Mouse (Mus musculus): ENCODE measurements at regions not wholly inside any gene's neighbourhood (a gene's known extent, or its start where the extent isn't known, plus 50 kb on each side); places are given as distances from the start of the nearest gene placed in this dataset.

DNA sequence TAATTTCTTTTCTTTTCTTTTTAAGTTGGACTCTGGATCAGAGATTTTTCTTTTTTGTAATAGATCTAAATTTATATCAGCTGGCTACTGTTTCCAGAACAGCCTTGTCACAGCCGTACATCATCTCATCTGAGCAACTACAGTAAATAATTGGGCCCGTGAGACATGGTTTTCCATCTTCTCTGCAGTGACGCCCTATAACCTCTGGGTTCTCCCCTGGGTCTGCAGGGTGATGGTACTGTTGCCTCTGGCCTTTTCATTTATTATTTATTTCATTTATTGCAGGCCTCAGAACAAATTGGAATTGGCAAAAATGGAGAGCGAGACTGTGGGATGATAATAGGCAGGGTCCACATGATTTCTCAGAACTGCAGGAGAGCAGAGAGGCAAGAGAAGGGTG lies 406.3 kb upstream of the Fam92a start:
- Histone ChIP-seq H3K4me1 (ENCODE audit: control insufficient read depth, insufficient read depth, low read length) (no peaks in the 10 kb centered on the region), H3K36me3 (ENCODE audit: control insufficient read depth, insufficient read depth, low read length) (no peaks in the 10 kb centered on the region), H3K4me2 (ENCODE audit: low read depth, low read length) (no peak overlapping the region), H3K27ac (replicated peaks; ENCODE audit: low read depth, low read length) (no peak overlapping the region), H3K4me3 (ENCODE audit: low read depth, low read length) (no peak overlapping the region), H3K27me3 (replicated peaks; ENCODE audit: control insufficient read depth, insufficient read depth, low read length) (no peaks in the 10 kb centered on the region), H3K9me3 (ENCODE audit: control insufficient read depth, low read length) (no peaks in the 10 kb centered on the region), H3K9ac (ENCODE audit: low read depth, low read length) (no peak overlapping the region)
- no peak for ATAC-seq (ENCODE audit: low read depth)
- no peak for DNase-seq (ENCODE audit: low spot score)
- 76% methylated on average over 4 of the region's 4 CpGs for WGBS

DNA sequence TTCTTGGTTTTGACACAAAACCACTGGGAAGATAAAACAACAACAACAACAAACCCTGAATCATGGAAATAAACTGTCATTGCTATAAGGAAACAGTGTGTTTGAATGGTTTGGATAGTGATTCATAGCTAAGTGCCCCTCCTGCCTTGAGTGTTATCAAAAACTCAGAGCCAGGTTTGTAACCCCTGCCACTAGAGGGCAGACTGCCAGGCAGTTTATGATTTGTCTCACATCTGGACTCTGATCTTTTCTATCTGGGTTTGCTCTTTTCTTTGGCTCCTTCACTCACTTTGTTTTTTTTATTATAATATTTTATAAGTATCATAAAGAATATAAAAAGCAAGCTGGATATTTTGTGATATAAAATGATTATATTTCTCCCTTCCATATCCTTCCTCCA lies 400.1 kb upstream of the Fam92a start:
- Histone ChIP-seq H3K4me3 (ENCODE audit: low read depth, low read length) (no peak overlapping the region), H3K27ac (replicated peaks; ENCODE audit: low read depth, low read length) (no peak overlapping the region), H3K27me3 (replicated peaks; ENCODE audit: control insufficient read depth, insufficient read depth, low read length) (no peaks in the 10 kb centered on the region), H3K9ac (ENCODE audit: low read depth, low read length) (no peak overlapping the region), H3K36me3 (ENCODE audit: control insufficient read depth, insufficient read depth, low read length) (no peaks in the 10 kb centered on the region), H3K4me2 (ENCODE audit: low read depth, low read length) (no peak overlapping the region), H3K4me1 (ENCODE audit: control insufficient read depth, insufficient read depth, low read length) (no peaks in the 10 kb centered on the region), H3K9me3 (ENCODE audit: control insufficient read depth, low read length) (no peaks in the 10 kb centered on the region)
- DNase-seq (ENCODE audit: low spot score) = no peak
- ATAC-seq (ENCODE audit: low read depth) = no peak

DNA sequence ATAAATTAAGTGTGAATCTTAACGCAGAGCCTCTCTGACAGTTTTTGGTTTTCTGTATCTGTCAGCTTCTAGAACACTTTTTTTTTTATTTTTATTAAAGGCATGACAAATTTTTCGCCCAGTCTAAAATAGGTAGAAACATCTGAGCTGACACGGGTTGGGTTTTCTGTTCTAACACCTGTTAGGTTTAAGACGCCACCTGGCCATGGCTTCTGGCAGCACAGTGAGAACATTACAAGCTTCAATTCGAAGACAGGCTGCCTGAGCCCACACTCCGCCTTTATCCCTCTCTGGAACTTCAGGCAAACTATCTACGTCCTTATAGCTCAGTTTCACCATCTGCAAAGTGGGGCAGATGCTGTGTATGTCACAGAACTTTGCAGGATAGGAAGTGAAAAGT lies 398.9 kb upstream of the Fam92a start:
- WGBS = 71% methylated on average over 7 of the region's 7 CpGs
- Histone ChIP-seq H3K27me3 (replicated peaks; ENCODE audit: control insufficient read depth, insufficient read depth, low read length) (no peaks in the 10 kb centered on the region), H3K36me3 (ENCODE audit: control insufficient read depth, insufficient read depth, low read length) (no peaks in the 10 kb centered on the region), H3K27ac (replicated peaks; ENCODE audit: low read depth, low read length) (no peak overlapping the region), H3K9ac (ENCODE audit: low read depth, low read length) (no peak overlapping the region), H3K4me1 (ENCODE audit: control insufficient read depth, insufficient read depth, low read length) (no peaks in the 10 kb centered on the region), H3K4me2 (ENCODE audit: low read depth, low read length) (no peak overlapping the region), H3K9me3 (ENCODE audit: control insufficient read depth, low read length) (no peaks in the 10 kb centered on the region), H3K4me3 (ENCODE audit: low read depth, low read length) (no peak overlapping the region)
- DNase-seq (ENCODE audit: low spot score) (no peak), ATAC-seq (ENCODE audit: low read depth) (no peak)

DNA sequence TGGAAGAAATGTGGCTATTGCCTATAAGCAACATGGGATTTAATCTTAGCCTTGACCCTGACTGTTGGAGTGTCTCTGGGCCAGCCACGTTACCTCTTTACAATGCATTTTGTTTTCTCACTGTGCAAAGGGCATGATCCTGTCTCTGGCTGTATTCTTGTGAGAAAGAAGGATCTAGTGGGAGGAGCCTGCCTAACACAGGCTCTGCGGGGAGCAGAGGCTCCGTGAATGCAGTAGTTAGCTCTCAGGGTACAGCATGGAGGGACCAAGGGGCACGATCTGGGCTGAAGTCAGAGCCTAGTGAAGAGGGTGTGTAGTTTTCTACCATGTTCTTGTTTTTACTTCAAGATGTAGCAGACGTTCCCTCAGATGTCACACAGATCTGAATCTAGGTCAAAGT lies 395.8 kb upstream of the Fam92a start:
- Histone ChIP-seq H3K4me1 (ENCODE audit: control insufficient read depth, insufficient read depth, low read length) (no peaks in the 10 kb centered on the region), H3K27ac (replicated peaks; ENCODE audit: low read depth, low read length) (no peak overlapping the region), H3K4me3 (ENCODE audit: low read depth, low read length) (no peak overlapping the region), H3K4me2 (ENCODE audit: low read depth, low read length) (no peak overlapping the region), H3K36me3 (ENCODE audit: control insufficient read depth, insufficient read depth, low read length) (no peaks in the 10 kb centered on the region), H3K27me3 (replicated peaks; ENCODE audit: control insufficient read depth, insufficient read depth, low read length) (no peaks in the 10 kb centered on the region), H3K9ac (ENCODE audit: low read depth, low read length) (no peak overlapping the region), H3K9me3 (ENCODE audit: control insufficient read depth, low read length) (no peaks in the 10 kb centered on the region)
- DNase-seq (ENCODE audit: low spot score) = no peak
- 37% methylated on average over 5 of the region's 5 CpGs for WGBS
- no peak for ATAC-seq (ENCODE audit: low read depth)

DNA sequence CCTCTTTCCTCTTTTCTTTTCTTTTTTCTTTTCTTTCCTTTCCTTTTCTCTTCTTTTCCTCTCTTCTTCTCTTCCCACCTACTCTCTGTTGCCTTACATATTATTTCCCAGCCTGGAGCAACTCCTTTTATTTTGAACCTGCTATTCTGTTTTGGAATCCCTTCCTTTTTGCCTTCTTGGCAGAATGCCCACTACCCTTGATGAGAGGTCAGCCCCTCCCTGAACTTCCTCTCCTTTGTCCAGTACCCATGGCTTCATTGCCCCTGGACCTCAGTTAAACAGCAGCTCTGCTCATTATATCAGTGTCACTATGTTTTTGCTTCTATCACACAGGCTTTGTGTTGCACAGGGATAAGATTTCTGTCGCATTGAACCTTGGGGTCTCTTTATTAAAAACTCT lies 391.2 kb upstream of the Fam92a start:
- Histone ChIP-seq H3K27me3 (replicated peaks; ENCODE audit: control insufficient read depth, insufficient read depth, low read length) (no peaks in the 10 kb centered on the region), H3K4me1 (ENCODE audit: control insufficient read depth, insufficient read depth, low read length) (no peaks in the 10 kb centered on the region), H3K9me3 (ENCODE audit: control insufficient read depth, low read length) (no peaks in the 10 kb centered on the region), H3K4me2 (ENCODE audit: low read depth, low read length) (no peak overlapping the region), H3K27ac (replicated peaks; ENCODE audit: low read depth, low read length) (no peak overlapping the region), H3K36me3 (ENCODE audit: control insufficient read depth, insufficient read depth, low read length) (no peaks in the 10 kb centered on the region), H3K4me3 (ENCODE audit: low read depth, low read length) (no peak overlapping the region), H3K9ac (ENCODE audit: low read depth, low read length) (no peak overlapping the region)
- ATAC-seq (ENCODE audit: low read depth) = no peak
- no peak for DNase-seq (ENCODE audit: low spot score)
- 65% methylated on average over 1 of the region's 1 CpGs for WGBS

DNA sequence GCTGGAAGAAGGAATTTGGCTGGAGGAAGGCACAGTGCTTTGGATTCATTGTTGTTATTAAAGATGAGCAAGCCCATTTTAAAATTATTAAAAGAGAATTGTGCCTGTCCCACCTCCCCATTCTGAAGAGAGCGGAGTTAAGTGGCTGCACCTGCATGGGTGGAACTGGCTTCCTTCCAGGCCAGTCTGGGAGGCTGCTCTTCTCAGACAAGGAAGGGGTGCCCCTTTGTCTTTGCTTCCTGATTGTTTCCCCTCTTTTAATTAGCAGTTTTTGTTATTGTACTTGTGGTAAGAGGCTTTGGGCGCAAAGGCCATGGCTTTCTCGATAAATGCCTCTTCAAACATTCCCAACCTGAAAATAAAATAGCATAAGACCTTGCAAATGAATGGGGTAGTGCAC lies 388.7 kb upstream of the Fam92a start:
- Histone ChIP-seq H3K4me3 (ENCODE audit: low read depth, low read length) (no peak overlapping the region), H3K4me2 (ENCODE audit: low read depth, low read length) (no peak overlapping the region), H3K4me1 (ENCODE audit: control insufficient read depth, insufficient read depth, low read length) (no peaks in the 10 kb centered on the region), H3K9me3 (ENCODE audit: control insufficient read depth, low read length) (no peaks in the 10 kb centered on the region), H3K36me3 (ENCODE audit: control insufficient read depth, insufficient read depth, low read length) (no peaks in the 10 kb centered on the region), H3K9ac (ENCODE audit: low read depth, low read length) (no peak overlapping the region), H3K27ac (replicated peaks; ENCODE audit: low read depth, low read length) (no peak overlapping the region), H3K27me3 (replicated peaks; ENCODE audit: control insufficient read depth, insufficient read depth, low read length) (no peaks in the 10 kb centered on the region)
- WGBS = 57% methylated on average over 3 of the region's 3 CpGs
- no peak for ATAC-seq (ENCODE audit: low read depth)
- DNase-seq (ENCODE audit: low spot score) = no peak

DNA sequence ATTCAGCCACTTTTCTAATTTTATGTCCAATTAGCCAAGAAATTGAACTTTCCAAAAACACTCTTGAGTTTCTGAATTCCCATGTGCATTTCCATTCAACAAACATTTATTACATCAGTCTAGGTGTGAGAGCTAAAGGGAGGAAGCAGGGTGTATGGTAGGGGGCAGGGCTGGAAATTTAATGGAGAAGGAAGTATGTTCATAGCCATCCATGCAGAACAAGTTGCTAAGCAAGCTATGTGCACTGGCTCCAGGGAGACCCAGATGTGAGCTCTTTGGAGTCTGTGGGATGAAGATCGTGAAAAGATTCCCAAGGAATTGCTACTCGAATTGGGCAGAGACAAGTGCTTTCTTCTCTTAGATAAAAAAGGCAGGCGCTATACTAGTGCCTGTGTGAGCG lies 388.2 kb upstream of the Fam92a start:
- DNase-seq (ENCODE audit: low spot score) (no peak), ATAC-seq (ENCODE audit: low read depth) (no peak)
- H3K9me3 ChIP-seq (ENCODE audit: control insufficient read depth, low read length) = no peaks in the 10 kb centered on the region
- no peak overlapping the region for H3K4me3 ChIP-seq (ENCODE audit: low read depth, low read length)
- no peaks in the 10 kb centered on the region for H3K27me3 ChIP-seq (replicated peaks; ENCODE audit: control insufficient read depth, insufficient read depth, low read length)
- 79% methylated on average over 4 of the region's 4 CpGs for WGBS
- H3K27ac ChIP-seq (replicated peaks; ENCODE audit: low read depth, low read length) = no peak overlapping the region
- no peaks in the 10 kb centered on the region for H3K36me3 ChIP-seq (ENCODE audit: control insufficient read depth, insufficient read depth, low read length)
- no peak overlapping the region for H3K9ac ChIP-seq (ENCODE audit: low read depth, low read length)
- no peaks in the 10 kb centered on the region for H3K4me1 ChIP-seq (ENCODE audit: control insufficient read depth, insufficient read depth, low read length)
- H3K4me2 ChIP-seq (ENCODE audit: low read depth, low read length) = no peak overlapping the region

DNA sequence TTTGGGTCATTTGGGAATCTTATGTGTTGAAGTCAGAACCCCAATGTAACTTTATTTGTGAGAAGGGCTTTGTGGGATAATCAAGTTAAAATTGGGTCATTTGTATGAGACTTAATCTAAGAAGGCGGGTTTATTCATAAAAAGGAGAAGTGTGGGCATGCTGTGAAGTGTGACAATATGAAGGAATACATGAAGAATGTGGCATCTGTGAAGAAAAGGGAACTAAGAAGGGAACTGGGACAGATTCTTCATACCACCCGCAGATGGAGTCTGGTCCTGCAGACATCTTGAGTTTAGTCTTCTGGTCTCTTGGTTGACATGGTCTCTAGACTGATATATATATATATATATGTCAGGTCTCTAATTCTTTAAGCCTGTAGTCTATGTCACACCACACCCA lies 385.3 kb upstream of the Fam92a start:
- no peak overlapping the region for H3K9ac ChIP-seq (ENCODE audit: low read depth, low read length)
- 84% methylated on average over 2 of the region's 2 CpGs for WGBS
- H3K27me3 ChIP-seq (replicated peaks; ENCODE audit: control insufficient read depth, insufficient read depth, low read length) = no peaks in the 10 kb centered on the region
- DNase-seq (ENCODE audit: low spot score) = no peak
- no peak for ATAC-seq (ENCODE audit: low read depth)
- H3K4me2 ChIP-seq (ENCODE audit: low read depth, low read length) = no peak overlapping the region
- H3K27ac ChIP-seq (replicated peaks; ENCODE audit: low read depth, low read length) = no peak overlapping the region
- H3K36me3 ChIP-seq (ENCODE audit: control insufficient read depth, insufficient read depth, low read length) = no peaks in the 10 kb centered on the region
- no peaks in the 10 kb centered on the region for H3K4me1 ChIP-seq (ENCODE audit: control insufficient read depth, insufficient read depth, low read length)
- H3K9me3 ChIP-seq (ENCODE audit: control insufficient read depth, low read length) = no peaks in the 10 kb centered on the region
- H3K4me3 ChIP-seq (ENCODE audit: low read depth, low read length) = no peak overlapping the region

DNA sequence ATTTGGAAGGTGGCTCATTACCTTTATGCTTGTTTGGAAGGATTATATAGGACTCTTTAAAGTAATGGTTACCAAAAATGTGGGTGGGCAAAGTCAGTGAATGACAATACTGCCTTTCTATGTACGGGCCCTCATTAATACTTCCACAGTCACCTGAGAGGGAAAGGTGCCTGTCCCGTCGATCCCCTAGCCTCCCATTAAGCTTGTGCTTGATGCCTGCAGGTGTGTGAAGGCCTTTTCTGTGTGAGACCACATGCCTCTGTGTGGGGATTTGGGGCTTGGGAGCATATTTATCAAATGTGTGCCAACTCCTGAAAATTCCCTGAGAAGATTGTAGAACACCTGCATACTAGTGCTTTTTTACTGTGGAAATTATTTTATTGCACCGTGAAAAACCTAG lies 377.4 kb upstream of the Fam92a start:
- H3K27ac ChIP-seq (replicated peaks; ENCODE audit: low read depth, low read length) = no peak overlapping the region
- no peaks in the 10 kb centered on the region for H3K9me3 ChIP-seq (ENCODE audit: control insufficient read depth, low read length)
- DNase-seq (ENCODE audit: low spot score) (no peak), ATAC-seq (ENCODE audit: low read depth) (no peak)
- no peaks in the 10 kb centered on the region for H3K4me1 ChIP-seq (ENCODE audit: control insufficient read depth, insufficient read depth, low read length)
- no peaks in the 10 kb centered on the region for H3K27me3 ChIP-seq (replicated peaks; ENCODE audit: control insufficient read depth, insufficient read depth, low read length)
- 91% methylated on average over 4 of the region's 4 CpGs for WGBS
- no peak overlapping the region for H3K9ac ChIP-seq (ENCODE audit: low read depth, low read length)
- no peaks in the 10 kb centered on the region for H3K36me3 ChIP-seq (ENCODE audit: control insufficient read depth, insufficient read depth, low read length)
- H3K4me2 ChIP-seq (ENCODE audit: low read depth, low read length) = no peak overlapping the region
- no peak overlapping the region for H3K4me3 ChIP-seq (ENCODE audit: low read depth, low read length)

Data from embryonic facial prominence, embryonic 14.5 days (tissue).